Mouse (Mus musculus) brain, embryonic 18.5 days (tissue): ENCODE results near the gene Jph3.

ENCODE experiments used
- DNase-seq: peaks from one replicate; pipeline ENCODE4 v3.0.0-alpha.2; 2012; ENCODE audit warnings: low read depth, low spot score

Gene Jph3

DNA sequence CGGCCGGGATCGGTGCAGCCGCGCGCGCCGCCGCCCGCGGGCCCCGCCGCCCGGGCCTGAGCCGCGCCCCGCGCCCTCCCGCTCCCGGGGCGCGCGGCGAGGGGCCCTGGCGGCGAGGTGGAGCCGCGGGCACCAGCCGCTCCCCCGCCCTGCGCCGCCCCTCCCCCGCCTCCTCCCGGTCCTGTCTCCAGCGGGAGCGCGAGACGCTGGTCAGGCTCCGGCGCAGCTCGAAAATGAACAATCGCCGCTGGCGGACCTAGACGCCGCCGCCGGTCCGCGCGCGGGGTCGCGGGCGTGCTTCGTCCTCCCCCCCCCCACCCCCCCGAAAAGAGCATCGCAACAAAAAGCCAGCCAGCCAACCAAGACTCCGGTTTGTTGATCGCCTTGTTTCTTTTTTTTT is 747 bp downstream of the Jph3 start:
- DNase-seq = no peak

DNA sequence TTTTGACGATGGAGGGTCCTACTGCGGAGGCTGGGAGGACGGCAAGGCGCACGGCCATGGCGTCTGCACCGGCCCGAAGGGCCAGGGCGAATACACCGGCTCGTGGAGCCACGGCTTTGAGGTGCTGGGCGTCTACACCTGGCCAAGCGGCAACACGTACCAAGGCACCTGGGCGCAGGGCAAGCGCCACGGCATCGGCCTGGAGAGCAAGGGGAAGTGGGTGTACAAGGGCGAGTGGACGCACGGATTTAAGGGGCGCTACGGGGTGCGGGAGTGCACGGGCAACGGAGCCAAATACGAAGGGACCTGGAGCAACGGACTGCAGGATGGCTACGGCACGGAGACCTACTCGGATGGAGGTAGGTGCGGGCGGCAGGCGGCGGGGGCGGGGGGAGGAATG is 1.2 kb downstream of the Jph3 start:
- DNase-seq = no peak

DNA sequence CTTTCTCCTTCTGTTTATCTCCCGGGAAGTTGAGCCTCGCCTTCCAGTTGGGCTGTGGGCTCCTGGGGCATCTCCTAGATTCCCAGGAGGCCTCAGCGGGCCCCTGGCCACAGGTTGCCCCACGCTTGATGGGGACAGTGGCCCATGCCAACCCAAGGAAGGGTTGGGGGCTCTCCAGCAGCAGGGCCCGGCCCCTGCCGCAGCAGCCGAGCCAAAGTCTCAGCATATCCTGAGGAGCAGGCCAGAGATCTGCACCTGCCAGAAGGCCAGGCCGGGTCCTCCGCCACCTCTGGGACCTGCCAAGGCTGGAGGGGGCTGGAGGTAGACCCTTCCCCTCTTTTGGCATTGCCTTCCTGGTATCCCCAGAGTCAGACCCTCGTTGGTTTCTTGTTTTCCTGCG is 1.6 kb downstream of the Jph3 start:
- DNase-seq = no peak

DNA sequence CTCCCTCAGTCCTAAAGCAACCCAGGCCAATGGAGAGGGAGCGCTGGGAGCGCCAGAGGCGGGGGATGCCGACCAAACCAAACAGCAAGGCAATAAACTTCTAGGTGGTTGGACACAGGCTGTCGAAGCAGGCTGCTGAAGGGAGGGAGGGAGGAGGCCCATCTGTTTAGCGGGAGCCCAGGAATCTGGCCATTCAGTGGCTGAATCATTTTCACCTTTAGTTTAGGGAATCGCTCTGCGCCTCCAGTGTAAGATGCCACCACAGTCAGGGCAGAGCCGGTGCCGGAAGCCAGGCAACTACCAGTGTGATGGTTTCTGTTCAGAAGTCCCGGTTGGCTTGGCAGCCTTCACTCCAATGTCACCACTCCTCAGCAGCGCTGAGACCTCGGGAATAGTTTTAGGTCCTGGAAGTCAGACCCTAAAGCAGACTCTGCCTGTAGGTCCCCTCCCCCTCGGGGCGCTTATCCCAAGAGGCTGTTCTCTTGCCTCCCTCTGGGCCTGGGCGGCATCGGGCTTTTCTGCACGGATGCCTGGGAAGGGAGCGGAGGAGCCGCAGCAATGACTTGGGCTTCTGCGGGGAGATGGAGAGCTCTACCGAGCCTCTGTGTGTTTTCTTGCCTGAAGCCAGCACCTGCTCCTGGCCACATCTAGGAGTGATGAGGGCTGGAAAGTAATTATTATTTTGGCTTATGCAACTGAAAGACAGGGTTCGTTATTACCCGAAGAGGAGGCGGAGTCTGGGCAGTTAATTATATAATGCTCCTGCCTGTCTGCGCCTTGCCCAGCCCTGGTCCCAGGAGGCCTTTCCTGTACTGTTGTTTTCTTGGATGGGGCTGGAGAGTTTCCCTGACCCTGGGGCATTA is 2.3 kb downstream of the Jph3 start:
- no peak for DNase-seq

DNA sequence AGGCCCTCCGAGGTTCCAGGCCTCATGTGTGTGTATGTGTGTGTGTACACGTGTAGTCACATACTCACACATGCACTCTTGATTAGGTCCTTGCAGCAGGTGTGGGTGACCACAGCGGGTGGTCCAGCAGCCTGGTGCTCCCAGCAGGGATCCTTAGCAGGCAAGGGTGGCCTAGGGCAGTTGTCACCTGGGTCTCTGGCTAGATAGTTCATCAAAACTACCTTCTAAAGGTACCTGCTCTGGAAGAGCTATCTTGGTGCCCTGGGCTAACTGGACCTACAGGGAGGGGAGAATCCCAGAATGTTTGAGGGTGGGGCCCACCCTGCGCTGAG is 2.9 kb downstream of the Jph3 start:
- DNase-seq = no peak

DNA sequence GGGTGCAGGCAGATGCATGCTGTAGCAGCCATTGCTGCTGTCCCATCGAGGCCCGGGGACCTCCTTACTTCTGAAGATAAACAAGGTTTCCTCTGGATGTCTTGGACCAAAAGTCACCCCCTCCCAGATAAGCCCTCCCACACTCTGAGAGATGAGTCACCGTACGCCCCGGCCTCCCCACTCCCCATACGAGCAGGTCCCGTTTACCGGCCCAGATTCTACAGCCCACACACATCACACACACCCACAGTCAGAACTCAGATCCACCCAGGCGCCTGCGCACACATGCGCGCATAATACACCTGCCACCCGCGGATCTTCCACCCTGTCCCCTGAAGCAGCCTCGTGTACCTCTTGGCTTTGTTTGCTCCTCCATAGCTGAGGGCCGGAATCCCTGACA is 4.8 kb downstream of the Jph3 start:
- DNase-seq = no peak

DNA sequence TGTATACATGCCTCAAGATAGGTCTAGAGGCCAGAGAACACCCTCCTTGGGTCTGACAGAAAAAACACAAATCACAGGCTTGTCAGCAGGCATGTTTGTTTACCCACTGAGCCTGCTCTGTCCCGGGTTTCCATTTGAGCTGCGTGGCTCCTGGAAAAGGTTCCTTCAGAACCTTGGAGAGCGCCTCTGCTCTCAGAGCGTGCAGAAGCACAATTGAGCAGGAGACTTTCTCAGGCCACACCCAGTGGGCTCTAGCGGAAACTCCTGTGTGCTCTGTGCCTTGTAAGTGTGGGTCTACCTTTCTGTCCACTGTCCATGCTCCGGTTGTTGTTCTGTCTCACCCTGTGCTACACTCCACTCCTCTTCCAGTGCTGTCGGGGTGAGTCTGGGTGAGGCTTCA is 6.8 kb downstream of the Jph3 start:
- no peak for DNase-seq

DNA sequence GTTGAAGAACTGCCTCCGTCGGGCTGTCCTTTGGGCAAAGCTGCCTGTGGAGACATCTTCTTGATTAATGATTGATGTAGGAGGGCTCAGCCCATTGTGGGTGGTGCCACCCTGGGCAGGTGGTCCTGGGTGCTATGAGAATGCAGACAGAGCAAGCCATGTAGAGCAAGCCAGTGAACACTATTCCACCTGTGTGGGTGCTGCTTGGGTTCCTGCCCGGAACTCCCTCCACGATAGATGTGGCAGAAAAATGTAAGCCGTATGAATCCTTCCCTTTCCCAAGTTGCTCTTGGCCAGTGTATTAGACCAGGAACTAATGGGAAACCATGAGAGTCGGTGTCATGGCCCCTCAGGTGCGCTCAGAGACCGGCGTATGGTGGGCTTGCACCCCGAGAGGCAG is 11.3 kb downstream of the Jph3 start:
- no peak for DNase-seq

DNA sequence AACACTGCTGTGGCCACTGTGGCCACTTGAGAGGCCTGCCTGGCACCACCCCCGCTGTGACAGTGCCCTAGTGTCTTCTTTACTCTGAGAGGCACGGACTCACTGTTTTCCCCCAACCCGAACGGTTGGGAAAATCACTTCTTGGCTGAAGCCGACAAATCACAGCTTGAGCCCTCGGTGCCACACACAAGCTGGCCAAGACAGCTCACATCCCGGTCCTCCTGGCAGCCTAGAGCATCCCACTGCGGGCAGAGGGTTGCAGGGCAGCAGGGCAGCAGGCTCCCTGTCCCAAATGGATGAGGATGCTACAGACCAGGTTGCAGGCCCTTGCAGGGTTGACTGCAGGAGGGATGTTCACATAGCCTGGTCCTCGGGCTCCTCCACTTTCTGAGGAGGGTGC is 20.1 kb downstream of the Jph3 start:
- DNase-seq = no peak

DNA sequence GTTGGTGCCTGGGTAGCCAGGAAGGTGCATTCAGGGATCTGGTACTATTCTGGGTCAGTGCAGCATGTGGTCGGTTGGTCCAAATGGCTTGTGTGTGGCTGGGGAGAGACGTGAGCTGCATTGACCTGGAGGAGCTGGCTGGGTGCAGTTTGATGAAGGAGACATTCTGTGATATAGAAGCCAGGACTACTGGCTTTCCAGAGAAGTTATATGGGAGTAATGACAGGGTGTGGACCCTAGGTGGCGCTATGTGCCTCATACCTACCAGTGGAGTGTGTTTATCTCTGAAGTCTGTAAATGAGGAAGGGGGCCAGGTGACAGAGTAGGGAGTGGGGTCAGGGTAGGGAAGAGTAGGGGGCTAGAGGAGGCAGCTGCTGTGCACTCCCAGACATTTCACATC is 21.1 kb downstream of the Jph3 start:
- no peak for DNase-seq

DNA sequence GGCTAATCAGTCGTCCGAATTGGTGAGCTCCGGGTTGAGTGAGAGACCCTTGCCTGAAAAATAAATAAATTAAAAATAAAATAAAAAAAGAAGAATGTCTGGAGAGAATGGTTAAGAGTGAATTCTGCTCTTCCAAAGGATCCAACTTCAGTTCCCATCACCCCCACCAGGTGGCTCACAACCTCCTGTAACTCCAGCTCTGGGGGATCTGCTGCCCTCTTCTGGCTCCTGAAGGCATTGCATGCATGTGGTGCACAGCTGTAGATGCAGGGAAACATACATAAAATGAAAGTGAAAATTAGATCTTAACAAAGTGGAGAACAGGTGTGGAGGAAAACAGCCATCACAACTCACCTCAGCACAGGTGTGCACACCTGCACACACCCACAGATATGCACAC is 22.0 kb downstream of the Jph3 start:
- DNase-seq = no peak

DNA sequence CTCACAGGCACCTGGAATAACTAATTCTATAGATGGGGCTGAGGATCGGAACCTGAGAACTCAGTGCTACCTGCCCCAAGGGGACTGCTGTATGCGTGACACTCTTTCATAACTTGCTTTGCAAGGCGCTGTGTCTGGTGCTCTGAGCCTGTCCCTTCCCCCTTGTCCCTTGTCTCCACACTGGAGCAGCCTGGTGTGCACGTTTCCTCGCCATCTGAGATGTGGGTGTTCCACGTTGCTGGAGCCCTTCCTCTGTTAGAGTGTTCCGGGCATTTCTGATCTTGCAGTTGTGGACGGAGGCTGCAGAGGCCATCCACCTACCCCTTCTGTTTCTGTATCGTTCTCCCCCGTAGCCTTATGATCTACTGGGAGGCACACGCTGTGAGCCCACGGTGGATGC is 29.0 kb downstream of the Jph3 start:
- no peak for DNase-seq

DNA sequence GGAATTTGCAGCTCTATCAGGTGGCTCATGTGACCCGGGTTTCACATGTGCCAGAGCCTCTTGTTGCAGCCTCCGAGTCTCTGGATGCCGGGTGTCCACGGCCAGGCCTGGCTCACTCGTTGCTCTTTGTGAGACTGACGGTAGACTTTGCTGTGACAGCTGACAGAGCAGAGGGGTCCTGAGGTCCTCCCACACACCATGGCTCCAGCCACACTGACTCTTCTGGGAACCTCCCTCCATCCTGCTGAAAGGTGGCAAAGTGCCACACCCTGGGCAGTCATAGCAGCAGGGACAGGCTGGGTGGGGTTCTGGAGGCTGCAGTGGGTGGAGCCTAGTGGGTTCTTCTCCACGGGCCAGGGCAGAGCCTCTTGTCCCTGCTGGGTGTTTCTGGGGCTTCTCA is 31.1 kb downstream of the Jph3 start:
- no peak for DNase-seq

DNA sequence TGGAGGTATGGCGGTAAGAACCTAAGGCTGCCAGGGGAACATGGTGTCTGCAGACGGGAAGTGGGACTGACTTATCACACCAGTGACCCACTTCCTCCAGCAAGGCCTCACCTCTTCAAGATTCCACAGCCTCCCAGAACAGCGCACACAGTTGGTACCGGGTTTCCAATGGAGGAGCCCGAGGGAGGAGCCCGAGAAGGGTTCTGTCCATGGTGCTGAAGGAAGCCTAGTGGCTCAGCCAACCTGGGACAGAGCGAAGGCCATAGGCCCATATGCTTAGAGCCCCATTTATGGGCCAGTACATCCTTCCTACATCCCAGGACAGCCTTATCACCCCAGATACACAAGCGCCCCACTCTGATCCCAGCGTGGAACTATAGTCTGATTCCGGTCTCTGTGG is 32.1 kb downstream of the Jph3 start:
- no peak for DNase-seq

DNA sequence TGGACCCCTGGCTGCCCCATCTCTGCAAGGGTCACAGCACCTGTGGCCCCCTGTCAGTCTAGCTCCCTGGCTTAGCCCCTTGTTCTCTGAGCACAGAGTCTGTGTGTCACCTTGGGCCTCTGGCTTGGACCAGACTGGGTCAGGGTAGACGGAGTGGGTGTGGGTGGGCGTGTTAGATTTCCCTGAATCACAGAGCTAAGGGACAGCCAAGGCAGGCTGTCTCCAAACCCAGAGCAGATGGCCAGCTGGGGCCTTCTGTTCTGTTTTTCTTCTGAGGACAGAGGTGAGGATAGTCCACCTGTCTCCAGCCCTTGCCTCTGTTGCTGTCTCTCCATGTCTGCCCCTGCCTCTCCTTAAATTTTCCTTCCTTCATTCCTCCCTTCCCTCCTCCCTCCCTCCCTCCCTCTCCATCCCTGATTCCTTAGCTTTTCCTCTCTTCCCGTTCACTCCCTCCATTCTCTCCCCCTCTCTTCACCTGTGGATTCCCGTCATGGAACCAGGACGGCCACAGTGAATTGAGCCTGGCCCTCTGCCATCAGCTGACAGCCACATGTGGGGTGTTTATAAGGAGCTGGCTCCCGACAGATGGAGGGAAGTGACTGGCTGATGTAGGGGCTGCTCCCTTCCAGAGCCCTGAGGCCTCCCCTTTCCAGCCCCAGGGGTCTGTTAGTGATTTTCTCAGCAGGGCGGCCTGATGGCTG is 33.7 kb downstream of the Jph3 start:
- DNase-seq = no peak

DNA sequence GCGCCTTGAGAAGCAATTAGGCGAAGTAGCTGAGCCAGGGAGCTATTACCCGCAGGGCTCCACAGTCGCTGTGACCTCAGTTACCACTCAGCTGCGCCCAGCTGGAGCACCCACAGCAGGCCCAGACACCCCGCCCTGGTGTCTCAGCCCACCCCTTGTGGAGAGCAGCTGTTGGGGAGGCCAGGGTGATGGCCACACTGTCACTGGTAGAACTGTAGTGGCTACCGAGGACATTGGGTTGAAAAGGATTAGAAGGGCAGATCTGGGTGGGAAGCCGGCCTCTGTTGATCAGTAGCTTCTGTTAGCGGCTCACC is 34.2 kb downstream of the Jph3 start:
- DNase-seq = no peak

DNA sequence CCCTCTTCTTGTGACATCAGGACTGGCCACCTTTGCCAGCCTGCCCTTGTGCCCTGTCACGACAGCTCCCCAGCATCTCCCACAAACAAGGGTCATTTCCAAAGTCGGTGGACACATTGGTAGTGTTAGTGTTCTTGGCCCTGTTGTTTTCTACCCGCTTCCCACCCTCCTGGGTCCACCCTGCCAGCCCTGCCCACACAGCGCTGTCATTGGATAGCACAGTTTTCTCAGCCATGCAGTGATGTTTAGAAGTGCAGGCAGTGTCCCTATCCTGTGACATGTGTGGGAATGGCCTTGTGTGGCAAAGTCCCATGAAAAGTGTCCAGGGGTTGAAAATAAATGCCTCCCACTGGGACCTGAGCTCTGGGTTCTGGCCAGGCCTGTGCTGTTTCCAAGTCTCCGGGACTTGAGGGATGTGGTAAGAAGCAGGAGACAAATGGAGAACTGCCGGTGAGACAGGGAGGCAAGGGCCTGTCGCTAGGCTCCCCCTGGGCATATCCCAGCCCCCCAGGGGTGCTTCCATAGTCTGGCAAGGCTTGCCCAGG is 36.2 kb downstream of the Jph3 start:
- no peak for DNase-seq

DNA sequence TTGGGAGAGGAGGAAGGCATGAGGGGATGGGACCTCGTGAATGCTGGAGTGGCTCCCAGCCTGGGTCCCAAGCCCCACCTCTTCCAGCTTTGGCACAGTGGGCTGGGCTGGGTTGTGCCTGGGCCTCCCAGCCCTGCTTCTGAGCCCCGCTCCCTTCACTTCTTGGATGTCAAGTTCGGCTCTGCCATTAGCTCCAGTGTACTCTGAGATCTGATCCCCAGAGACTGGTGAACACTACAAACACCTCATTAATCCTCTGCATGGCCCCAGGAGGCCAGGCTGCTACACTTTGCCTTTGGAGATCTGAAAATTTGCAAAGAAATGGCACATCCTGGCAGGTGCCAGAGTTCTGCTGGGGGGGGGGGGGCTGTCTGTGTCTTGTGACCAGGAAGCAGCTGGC is 39.7 kb downstream of the Jph3 start:
- no peak for DNase-seq

DNA sequence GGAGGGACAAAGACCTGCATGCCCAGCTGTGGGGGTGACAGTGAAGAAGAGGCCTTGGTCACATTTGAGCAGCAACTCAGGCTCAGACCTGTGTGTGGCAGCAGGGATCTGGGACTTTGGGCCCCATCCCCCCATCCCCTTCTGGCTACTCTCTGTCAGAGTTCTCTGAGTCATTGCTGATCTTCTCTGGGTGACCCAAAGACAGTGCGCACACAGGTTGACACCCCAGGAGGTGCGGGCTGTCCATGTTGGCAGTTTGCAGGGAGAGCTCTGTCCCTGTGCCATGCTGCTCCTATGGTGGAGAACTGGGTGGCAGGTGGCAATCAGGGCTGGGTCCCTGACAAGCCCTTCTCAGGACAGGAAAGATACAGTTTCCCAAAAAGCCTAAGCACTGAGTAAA is 40.2 kb downstream of the Jph3 start:
- no peak for DNase-seq

DNA sequence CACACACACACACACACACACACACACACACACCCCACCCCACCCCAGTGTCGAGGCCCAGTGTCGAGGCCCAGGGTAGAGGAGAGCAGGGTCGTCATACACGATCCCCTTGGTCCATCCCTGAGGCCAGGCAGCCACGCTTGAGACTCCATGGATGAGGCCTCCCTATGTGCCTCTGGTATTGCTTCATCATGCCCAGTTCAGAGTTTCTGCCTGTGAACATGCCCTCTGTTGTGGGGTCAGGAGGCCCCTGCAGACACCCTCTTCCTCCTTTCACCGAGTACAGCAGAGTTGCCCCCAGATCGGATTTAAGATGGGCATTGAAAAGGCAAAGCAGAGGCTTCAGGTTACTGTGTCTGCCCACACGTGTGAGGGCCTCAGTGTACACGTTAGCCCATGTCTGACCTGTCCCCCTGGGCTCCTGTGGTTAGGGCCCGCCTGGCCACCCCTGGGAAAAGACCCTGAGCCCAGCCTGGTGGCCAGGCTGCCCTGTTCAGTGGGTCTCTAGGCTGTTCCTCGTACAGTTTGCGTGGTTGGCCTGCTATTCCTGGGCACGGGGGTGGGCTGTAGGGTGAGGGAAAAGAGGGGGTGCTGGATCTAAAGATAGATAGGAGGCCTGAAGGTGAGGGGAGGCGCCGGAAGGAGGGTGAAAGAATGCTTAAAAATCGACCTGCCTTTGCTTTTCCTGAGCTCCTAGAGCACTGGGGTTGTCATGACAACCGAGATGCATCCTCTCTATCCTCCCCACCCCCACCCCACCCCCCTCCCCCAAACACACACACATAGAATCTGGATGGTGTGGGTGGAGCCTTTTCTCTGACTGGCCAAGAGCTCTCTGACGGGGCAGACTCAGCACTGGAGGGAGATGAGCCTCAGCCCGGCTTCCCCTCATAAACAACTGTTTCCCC is 41.7 kb downstream of the Jph3 start:
- peak; percentile 39 for DNase-seq

DNA sequence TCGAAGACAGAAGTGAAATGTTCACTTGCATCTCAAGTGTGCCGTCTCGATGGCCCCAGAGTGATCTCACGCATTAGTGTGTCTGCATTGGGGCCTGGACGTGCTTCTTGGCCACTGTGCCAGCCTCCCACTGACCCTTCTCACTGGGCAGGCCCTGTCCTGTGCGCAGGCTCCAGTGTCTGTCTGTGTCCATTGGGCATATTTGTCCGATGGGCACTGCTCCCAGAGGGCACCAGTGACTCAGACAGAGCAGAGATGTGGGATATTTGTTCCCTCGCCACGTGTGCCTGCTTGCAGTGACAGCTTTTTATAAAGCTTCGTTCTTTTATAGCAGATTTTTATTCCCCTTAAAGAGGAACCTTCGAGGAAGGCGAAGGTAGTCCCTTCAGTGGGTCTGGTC is 44.5 kb downstream of the Jph3 start:
- DNase-seq = no peak

DNA sequence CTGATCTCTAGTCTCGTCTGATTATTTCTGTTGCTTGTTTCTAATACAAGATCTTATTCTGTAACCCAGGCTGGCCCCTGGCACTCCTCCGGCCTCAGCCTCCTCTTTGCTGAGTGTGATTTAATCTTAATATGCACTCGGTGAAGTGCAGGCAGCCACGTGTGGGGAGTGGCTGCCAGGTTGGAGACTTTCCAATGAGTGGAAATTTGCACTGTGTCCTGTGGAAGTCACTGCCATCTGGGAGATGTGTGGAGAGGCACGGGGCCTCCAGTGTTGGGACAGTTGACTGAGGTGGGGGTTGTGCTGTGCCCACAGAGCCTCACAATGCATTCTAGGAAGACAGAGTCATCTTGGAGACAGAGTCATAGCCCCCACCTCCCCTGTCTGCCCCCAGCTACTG is 53.1 kb downstream of the Jph3 start:
- DNase-seq = no peak
